Mouse (Mus musculus): ENCODE results near the gene Ptpn7.
A peak's percentile ranks its signal among the peaks of the same experiment; 100 is the strongest.

Ptpn7 gene

GRCm38 (mm10) chr1:135159074-135159473 lies 26.6 kb downstream of the Ptpn7 start:
- DNase-seq (ENCODE audit: low spot score) = no peak

GRCm38 (mm10) chr1:135159556-135160123 lies 27.1 kb downstream of the Ptpn7 start:
- no peak for DNase-seq (ENCODE audit: low spot score)

- no peak for DNase-seq (ENCODE audit: low spot score)
Measured at GRCm38 (mm10) chr1:135160411-135161050, 28.0 kb downstream of the Ptpn7 start.

- no peak for DNase-seq (ENCODE audit: low spot score)
Measured at GRCm38 (mm10) chr1:135162720-135163119, 30.2 kb downstream of the Ptpn7 start.

- DNase-seq (ENCODE audit: low spot score) = no peak
Measured at GRCm38 (mm10) chr1:135167435-135167834, 34.9 kb downstream of the Ptpn7 start, which contains the start of gene Gpr37l1. Gpr37l1 (minus strand) TSS chr1:135167681.

GRCm38 (mm10) chr1:135168453-135169200 lies 36.1 kb downstream of the Ptpn7 start:
- DNase-seq (ENCODE audit: low spot score) = no peak

- DNase-seq (ENCODE audit: low spot score) = no peak
Measured at GRCm38 (mm10) chr1:135169556-135170224, 37.2 kb downstream of the Ptpn7 start.

- no peak for DNase-seq (ENCODE audit: low spot score)
Measured at GRCm38 (mm10) chr1:135170299-135170698, 37.8 kb downstream of the Ptpn7 start.

GRCm38 (mm10) chr1:135171202-135171601 lies 38.7 kb downstream of the Ptpn7 start:
- no peak for DNase-seq (ENCODE audit: low spot score)

GRCm38 (mm10) chr1:135171984-135172383 lies 39.5 kb downstream of the Ptpn7 start:
- peak; percentile 45 for DNase-seq (ENCODE audit: low spot score)

- DNase-seq (ENCODE audit: low spot score) = no peak
Measured at GRCm38 (mm10) chr1:135173311-135173710, 40.8 kb downstream of the Ptpn7 start.

- no peak for DNase-seq (ENCODE audit: low spot score)
Measured at GRCm38 (mm10) chr1:135175176-135175575, 42.7 kb downstream of the Ptpn7 start.

GRCm38 (mm10) chr1:135177724-135178123 lies 45.2 kb downstream of the Ptpn7 start:
- no peak for DNase-seq (ENCODE audit: low spot score)

- no peak for DNase-seq (ENCODE audit: low spot score)
Measured at GRCm38 (mm10) chr1:135178863-135179262, 46.4 kb downstream of the Ptpn7 start.

- no peak for DNase-seq (ENCODE audit: low spot score)
Measured at GRCm38 (mm10) chr1:135180830-135181229, 48.3 kb downstream of the Ptpn7 start.

GRCm38 (mm10) chr1:135181275-135181674 lies 48.8 kb downstream of the Ptpn7 start:
- no peak for DNase-seq (ENCODE audit: low spot score)

- DNase-seq (ENCODE audit: low spot score) = no peak
Measured at GRCm38 (mm10) chr1:135181880-135182623, 49.6 kb downstream of the Ptpn7 start.

GRCm38 (mm10) chr1:135182975-135183374 lies 50.5 kb downstream of the Ptpn7 start:
- no peak for DNase-seq (ENCODE audit: low spot score)

- DNase-seq (ENCODE audit: low spot score) = no peak
Measured at GRCm38 (mm10) chr1:135183448-135183847, 50.9 kb downstream of the Ptpn7 start.

GRCm38 (mm10) chr1:135183941-135184570 lies 51.6 kb downstream of the Ptpn7 start:
- no peak for DNase-seq (ENCODE audit: low spot score)

GRCm38 (mm10) chr1:135185936-135186335 lies 53.4 kb downstream of the Ptpn7 start:
- no peak for DNase-seq (ENCODE audit: low spot score)
